Mouse (Mus musculus) heart, adult 2 months (tissue): ENCODE data around the gene Zfp663. TPM values are rescaled to one million over a fixed set of nuclear protein-coding genes. Genes with fewer than 3 reads are reported as not detected.
A peak's percentile ranks its signal among the peaks of the same experiment; 100 is the strongest.

Source experiments
- DNase-seq, 2 experiments: peaks; one replicate each; pipeline ENCODE4 v3.0.0; 2021
- H3K27ac ChIP-seq: fragments of 200-600 bp; 2 replicates; pipeline ENCODE4 v1.8.1; 2022
- H3K27me3 ChIP-seq: fragments of 200-500 bp; 2 replicates; pipeline ENCODE4 v1.6.1; 2012; ENCODE audit warnings: mild to moderate bottlenecking, low read length, inconsistent platforms, mixed read lengths; ENCODE audit not compliant: control insufficient read depth, insufficient read depth
- H3K36me3 ChIP-seq: fragments of 200-500 bp; 2 replicates; pipeline ENCODE4 v1.6.1; 2012; ENCODE audit warnings: low read length, inconsistent platforms; ENCODE audit not compliant: control insufficient read depth, insufficient read depth
- H3K4me1 ChIP-seq: fragments of 200-500 bp; 2 replicates; pipeline ENCODE4 v1.6.1; 2011; ENCODE audit warnings: low read length; ENCODE audit not compliant: control insufficient read depth, insufficient read depth
- H3K4me3 ChIP-seq: fragments of 200-600 bp; 2 replicates; pipeline ENCODE4 v1.8.1; 2022
- H3K79me2 ChIP-seq: fragments of 200-500 bp; replicated peaks from 2 replicates; pipeline ENCODE4 v1.6.1; 2012; ENCODE audit warnings: mild to moderate bottlenecking, inconsistent platforms, low read length, moderate library complexity, mixed read lengths; ENCODE audit not compliant: control insufficient read depth, insufficient read depth
- H3K9ac ChIP-seq: fragments of 200-500 bp; 2 replicates; pipeline ENCODE4 v1.6.1; 2012; ENCODE audit warnings: low read depth, mild to moderate bottlenecking, control low read depth, inconsistent platforms, low read length, mixed read lengths
- CTCF ChIP-seq: fragments of 200-600 bp; IDR thresholded peaks from 2 replicates; pipeline ENCODE4 v1.8.1; 2022; ENCODE audit warnings: antibody characterized with exemption, mild to moderate bottlenecking, moderate library complexity
- EP300 ChIP-seq: fragments of 200-500 bp; IDR thresholded peaks from 2 replicates; pipeline ENCODE4 v1.6.1; 2011; ENCODE audit warnings: low read depth, low read length, control low read depth; ENCODE audit not compliant: insufficient read depth
- POLR2A ChIP-seq: fragments of 200-500 bp; IDR thresholded peaks from 2 replicates; pipeline ENCODE4 v1.6.1; 2011; ENCODE audit warnings: mild to moderate bottlenecking, low read depth, low read length, control low read depth; ENCODE audit not compliant: insufficient read depth
- WGBS: fragments of 180-500 bp; shearing (Covaris S2); methylation state at CpG from one replicate; pipeline ENCODE4 v1.1.7; 2018; 5-methylcytosine and 5-hydroxymethylcytosine counted together
- intact Hi-C: fragments of 180-260 bp; cut with DNase I; formaldehyde crosslinking; loops from one replicate; pipeline ENCODE4 v1.15.1; 2025
- polyA plus RNA-seq: library from polyadenylated mRNA; depleted of rRNA; stranded (reverse); fragments of >200 nt; gene quantifications from 2 replicates; pipeline ENCODE4 v1.2.3, GENCODE M21; 2012
- total RNA-seq, 2 experiments: library from RNA; stranded (reverse); gene quantifications; 2 replicates each; pipeline ENCODE4 v1.2.3; 2021

Zfp663 gene
- total and polyA plus RNA-seq, 3 experiments, result not detected

- peak overlapping the region; percentile 63 for H3K27ac ChIP-seq
Observed at GRCm38 (mm10) chr2:165323484-165323883, 45.0 kb downstream of the Zfp663 start.

DNA sequence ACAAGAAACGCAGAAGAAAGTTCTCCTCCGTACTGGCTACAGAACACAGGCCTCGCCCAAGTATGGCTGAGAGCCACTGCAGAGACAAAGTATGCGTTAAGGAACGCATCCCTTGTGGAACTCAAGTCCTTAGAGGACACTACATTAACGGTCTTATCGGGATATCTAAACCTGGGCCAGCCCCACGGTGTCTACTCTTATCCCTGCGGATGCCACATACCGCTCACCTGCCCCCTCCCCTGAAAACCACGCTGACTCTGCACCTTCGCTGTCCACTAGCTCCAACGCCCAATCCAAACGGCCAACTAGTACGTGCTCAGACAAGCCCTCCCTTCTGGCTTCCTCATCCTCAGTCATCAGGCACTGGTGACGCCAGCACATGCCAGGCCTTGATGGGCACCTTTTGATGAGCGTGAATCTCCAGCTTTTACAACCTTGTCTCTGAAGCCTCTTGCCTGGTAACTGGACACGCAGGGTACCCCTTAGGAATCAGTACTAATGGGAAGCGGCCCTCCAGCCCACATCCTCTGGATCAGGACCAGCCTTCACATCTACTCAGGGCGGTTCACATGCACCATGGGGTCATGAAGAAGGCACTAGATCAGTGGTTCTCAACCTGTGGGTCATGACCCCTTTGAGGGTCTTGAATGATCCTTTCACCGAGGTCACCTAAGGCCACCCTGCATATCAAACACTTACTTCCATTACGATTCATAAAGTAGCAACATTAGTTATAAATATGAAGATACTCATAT lies 46.4 kb downstream of the Zfp663 start:
- no peak overlapping the region for H3K9ac ChIP-seq
- WGBS, result 69% methylated on average over 22 of the region's 22 CpGs
- H3K27ac ChIP-seq, result peak overlapping the region; percentile 81

More at GRCm38 (mm10) chr2:165323484-165323883, 45.0 kb downstream of the Zfp663 start:
- Histone ChIP-seq H3K79me2 (peaks cover 3% of the 10 kb centered on the region), H3K9ac (0 out of 2 replicates have a peak overlapping the region, but pooled peaks have one; percentile 17), H3K27me3 (no peaks in the 10 kb centered on the region), H3K4me3 (no peak overlapping the region), H3K4me1 (peaks cover 45% of the 10 kb centered on the region), H3K36me3 (no peaks in the 10 kb centered on the region)
- no peak for DNase-seq
- WGBS, result 50% methylated on average over 5 of the region's 5 CpGs
- TF ChIP-seq EP300 (no peak), CTCF (no peak), POLR2A (no peak)
- intact Hi-C loops, result no loop called here

GRCm38 (mm10) chr2:165321381-165321888 lies 47.1 kb downstream of the Zfp663 start:
- H3K79me2 ChIP-seq, result peaks cover 3% of the 10 kb centered on the region
- peak overlapping the region; percentile 4; the same call in 1 of the 2 replicates for H3K4me3 ChIP-seq
- TF ChIP-seq EP300 (no peak), CTCF (peak; percentile 17; the same call in 1 of the 2 replicates)
- peak overlapping the region; percentile 42; the same call in 1 of the 2 replicates for H3K9ac ChIP-seq
- no peaks in the 10 kb centered on the region for H3K36me3 ChIP-seq
- intact Hi-C loops, result no loop called here
- 22% methylated on average over 8 of the region's 8 CpGs for WGBS
- no peaks in the 10 kb centered on the region for H3K27me3 ChIP-seq
- peak overlapping the region; percentile 81 for H3K27ac ChIP-seq
- DNase-seq, result peak in 1 of 2 experiments; percentile 39
- peaks cover 59% of the 10 kb centered on the region for H3K4me1 ChIP-seq

More for the DNA sequence above, 46.4 kb downstream of the Zfp663 start:
- intact Hi-C loops, result no loop called here
- Histone ChIP-seq H3K4me3 (no peak overlapping the region), H3K79me2 (peaks cover 3% of the 10 kb centered on the region), H3K4me1 (peaks cover 56% of the 10 kb centered on the region), H3K36me3 (no peaks in the 10 kb centered on the region), H3K27me3 (no peaks in the 10 kb centered on the region)
- no peak for DNase-seq
- TF ChIP-seq EP300, result no peak
- no peak for TF ChIP-seq CTCF
- TF ChIP-seq POLR2A, result no peak

DNA sequence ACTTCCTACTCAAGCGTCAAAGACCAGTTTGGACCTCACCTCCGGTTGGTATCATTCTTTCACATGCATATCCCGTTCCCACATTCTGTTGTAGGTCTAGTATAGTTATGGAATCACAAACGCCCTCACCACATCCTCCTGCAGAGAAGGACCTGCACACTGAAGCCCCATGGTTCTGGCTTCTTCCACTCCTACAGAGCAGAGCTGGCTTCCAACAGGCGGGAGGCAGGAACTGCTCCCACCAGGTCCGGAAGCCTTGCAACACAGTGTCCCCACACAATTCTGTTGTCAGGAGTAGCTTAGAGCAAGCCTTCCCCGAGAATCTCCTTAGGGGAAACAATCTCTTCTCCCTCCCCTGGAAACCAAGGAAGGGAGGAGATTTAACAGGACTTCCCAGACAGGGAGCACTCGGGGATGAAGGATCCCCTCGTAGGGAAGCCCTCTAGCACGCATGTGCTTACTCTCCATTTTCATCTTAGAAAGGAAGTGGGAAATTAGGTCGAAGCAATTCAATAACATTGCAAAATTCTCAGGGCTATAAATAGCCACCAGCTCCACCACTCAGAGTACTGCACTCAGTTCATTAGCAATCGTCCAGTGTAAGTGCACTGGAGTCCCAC lies 47.9 kb downstream of the Zfp663 start:
- Histone ChIP-seq H3K9ac (0 out of 2 replicates have a peak overlapping the region, but pooled peaks have one; percentile 11), H3K27ac (peak overlapping the region; percentile 81), H3K79me2 (no peaks in the 10 kb centered on the region), H3K4me3 (peak overlapping the region; percentile 4), H3K36me3 (no peaks in the 10 kb centered on the region), H3K4me1 (peaks cover 58% of the 10 kb centered on the region), H3K27me3 (no peaks in the 10 kb centered on the region)
- WGBS, result 23% methylated on average over 12 of the region's 12 CpGs
- 0 out of 2 replicates have a peak, but pooled peaks have one; percentile 36 for TF ChIP-seq POLR2A
- TF ChIP-seq EP300, result 0 out of 2 replicates have a peak, but pooled peaks have one; percentile 42
- TF ChIP-seq CTCF, result peak; percentile 40
- peak; percentile 67 to 81 for DNase-seq
- intact Hi-C loops, result no loop called here

DNA sequence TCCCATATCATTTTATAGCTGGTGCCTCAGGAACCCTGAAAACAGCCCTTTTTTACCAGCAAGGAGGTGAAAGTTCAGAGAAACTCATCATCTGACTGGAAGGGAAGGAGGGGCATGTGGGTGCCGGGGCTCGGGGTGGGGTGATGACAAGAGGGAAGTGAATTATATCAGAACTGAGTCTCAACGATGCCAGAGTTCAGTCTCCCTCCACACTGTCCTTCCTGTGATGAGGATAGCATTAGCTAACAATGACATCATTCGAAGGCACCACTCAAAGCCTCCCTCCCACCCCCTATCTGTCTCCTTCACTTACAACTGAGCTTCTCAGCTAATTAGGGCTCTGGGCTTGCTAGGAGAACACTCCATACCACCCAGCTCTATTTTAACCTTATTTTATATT lies 49.0 kb downstream of the Zfp663 start:
- no peak for DNase-seq
- 18% methylated on average over 4 of the region's 4 CpGs for WGBS
- H3K27me3 ChIP-seq, result no peaks in the 10 kb centered on the region
- H3K4me3 ChIP-seq, result no peak overlapping the region
- no peaks in the 10 kb centered on the region for H3K79me2 ChIP-seq
- no peak overlapping the region for H3K9ac ChIP-seq
- no peaks in the 10 kb centered on the region for H3K36me3 ChIP-seq
- peak overlapping the region; percentile 22 for H3K27ac ChIP-seq
- intact Hi-C loops, result no loop called here
- H3K4me1 ChIP-seq, result peaks cover 52% of the 10 kb centered on the region
- no peak for TF ChIP-seq EP300
- no peak for TF ChIP-seq CTCF
- TF ChIP-seq POLR2A, result no peak
